Mouse (Mus musculus) midbrain, embryonic 15.5 days (tissue): ENCODE data around the gene Limd2. TPM values are rescaled to one million over a fixed set of nuclear protein-coding genes. Genes with fewer than 3 reads are reported as not detected.
"Not testable (repeated sequence)": the region's sequence is repeated elsewhere in the genome, so short reads cannot be mapped to it uniquely, and the experiment has no call there.

Source experiments
- ATAC-seq: fragments of 200-750 bp; cut with Nextera tagmentation; replicated peaks from 2 replicates; pipeline ENCODE4 v1.8.0; 2017; ENCODE audit warnings: moderate TSS enrichment
- H3K27ac ChIP-seq: fragments of 300-500 bp; sonication (generic); 2 replicates; pipeline ENCODE4 v1.5.1; 2015; ENCODE audit warnings: mild to moderate bottlenecking, inconsistent platforms
- H3K27me3 ChIP-seq: fragments of 300-500 bp; sonication (generic); replicated peaks from 2 replicates; pipeline ENCODE4 v1.6.1; 2015; ENCODE audit warnings: inconsistent platforms
- H3K36me3 ChIP-seq: fragments of 300-500 bp; sonication (generic); replicated peaks from 2 replicates; pipeline ENCODE4 v1.6.1; 2015; ENCODE audit warnings: inconsistent platforms
- H3K4me1 ChIP-seq: fragments of 300-500 bp; sonication (generic); 2 replicates; pipeline ENCODE4 v1.6.1; 2015; ENCODE audit warnings: inconsistent platforms
- H3K4me2 ChIP-seq: fragments of 300-500 bp; sonication (generic); 2 replicates; pipeline ENCODE4 v1.6.1; 2015; ENCODE audit warnings: inconsistent platforms, mild to moderate bottlenecking, moderate library complexity
- H3K4me3 ChIP-seq: fragments of 300-500 bp; sonication (generic); 2 replicates; pipeline ENCODE4 v1.5.1; 2015; ENCODE audit warnings: mild to moderate bottlenecking, inconsistent platforms
- H3K9ac ChIP-seq: fragments of 300-500 bp; sonication (generic); 2 replicates; pipeline ENCODE4 v1.6.1; 2015; ENCODE audit warnings: mild to moderate bottlenecking, inconsistent platforms
- H3K9me3 ChIP-seq: fragments of 300-500 bp; sonication (generic); 2 replicates; pipeline ENCODE4 v1.6.1; 2016; ENCODE audit warnings: inconsistent platforms
- WGBS: fragments of 180-500 bp; shearing (Covaris S2); methylation state at CpG from one replicate; pipeline ENCODE4 v1.1.7; 2015; ENCODE audit warnings: mixed read lengths; 5-methylcytosine and 5-hydroxymethylcytosine counted together
- polyA plus RNA-seq: library from polyadenylated mRNA; unstranded; fragments of >200 nt; fragmentation: Nextera tagmentation; extraction: Ambion mirVana; gene quantifications from 2 replicates; pipeline ENCODE4 v1.2.1, GENCODE M21; 2015

The Limd2 gene
- polyA plus RNA-seq, 1 experiment from 2014 or later, result 167 TPM

DNA sequence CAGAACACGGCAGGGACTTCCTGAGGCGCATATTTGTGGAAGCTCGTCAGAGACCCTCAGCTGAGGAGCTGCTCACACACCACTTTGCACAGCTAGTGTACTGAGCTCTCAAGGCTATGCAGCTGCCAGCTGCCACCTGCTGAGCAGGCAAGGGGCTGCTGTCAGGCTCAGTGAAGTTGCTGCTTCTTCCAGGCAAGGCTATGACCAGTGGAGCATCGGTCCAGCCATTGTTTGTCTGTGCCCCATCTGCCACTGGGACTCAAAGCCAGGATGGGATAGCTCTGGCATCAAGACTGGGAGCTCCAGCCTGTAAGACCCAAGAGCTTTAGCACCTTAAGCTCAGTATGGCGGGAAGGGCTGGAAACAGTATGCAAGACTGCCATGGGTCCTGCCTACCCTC is 6.6 kb downstream of the Limd2 start:
- H3K4me3 ChIP-seq, result no peak overlapping the region
- H3K36me3 ChIP-seq, result peaks cover 36% of the 10 kb centered on the region
- H3K9me3 ChIP-seq, result no peaks in the 10 kb centered on the region
- no peaks in the 10 kb centered on the region for H3K27me3 ChIP-seq
- no peak overlapping the region for H3K27ac ChIP-seq
- H3K4me2 ChIP-seq, result no peak overlapping the region
- WGBS, result 66% methylated on average over 5 of the region's 5 CpGs
- H3K9ac ChIP-seq, result no peak overlapping the region
- ATAC-seq, result no peak
- peaks cover 20% of the 10 kb centered on the region for H3K4me1 ChIP-seq

DNA sequence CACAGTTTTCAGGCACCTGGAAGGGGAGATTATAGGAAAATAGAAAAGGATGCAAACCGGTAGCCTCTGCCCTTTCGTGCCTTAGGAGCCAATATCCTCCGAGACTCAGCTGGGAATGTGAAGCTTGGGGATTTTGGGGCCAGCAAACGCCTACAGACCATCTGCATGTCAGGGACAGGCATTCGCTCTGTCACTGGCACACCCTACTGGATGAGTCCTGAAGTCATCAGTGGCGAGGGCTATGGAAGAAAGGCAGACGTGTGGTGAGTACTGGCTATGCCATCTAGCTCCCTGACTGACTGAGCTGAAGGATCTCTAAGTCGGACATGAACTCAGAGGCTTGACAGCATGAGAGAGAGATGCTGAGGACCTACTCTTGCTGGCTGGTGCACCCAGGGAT is 8.5 kb downstream of the Limd2 start:
- Histone ChIP-seq H3K27ac (no peak overlapping the region), H3K4me1 (peaks cover 5% of the 10 kb centered on the region; the same call in 1 of the 2 replicates), H3K36me3 (peaks cover 41% of the 10 kb centered on the region), H3K9ac (no peak overlapping the region), H3K9me3 (no peaks in the 10 kb centered on the region), H3K27me3 (no peaks in the 10 kb centered on the region), H3K4me2 (no peak overlapping the region), H3K4me3 (no peak overlapping the region)
- no peak for ATAC-seq
- whole genome bisulfite sequencing, result 84% methylated on average over 8 of the region's 8 CpGs

- WGBS, result 91% methylated on average over 3 of the region's 3 CpGs
- peaks cover 41% of the 10 kb centered on the region for H3K36me3 ChIP-seq
- H3K27ac ChIP-seq, result no peak overlapping the region
These were observed 9.4 kb downstream of the Limd2 start for GRCm38 (mm10) chr11:106151219-106151618.

DNA sequence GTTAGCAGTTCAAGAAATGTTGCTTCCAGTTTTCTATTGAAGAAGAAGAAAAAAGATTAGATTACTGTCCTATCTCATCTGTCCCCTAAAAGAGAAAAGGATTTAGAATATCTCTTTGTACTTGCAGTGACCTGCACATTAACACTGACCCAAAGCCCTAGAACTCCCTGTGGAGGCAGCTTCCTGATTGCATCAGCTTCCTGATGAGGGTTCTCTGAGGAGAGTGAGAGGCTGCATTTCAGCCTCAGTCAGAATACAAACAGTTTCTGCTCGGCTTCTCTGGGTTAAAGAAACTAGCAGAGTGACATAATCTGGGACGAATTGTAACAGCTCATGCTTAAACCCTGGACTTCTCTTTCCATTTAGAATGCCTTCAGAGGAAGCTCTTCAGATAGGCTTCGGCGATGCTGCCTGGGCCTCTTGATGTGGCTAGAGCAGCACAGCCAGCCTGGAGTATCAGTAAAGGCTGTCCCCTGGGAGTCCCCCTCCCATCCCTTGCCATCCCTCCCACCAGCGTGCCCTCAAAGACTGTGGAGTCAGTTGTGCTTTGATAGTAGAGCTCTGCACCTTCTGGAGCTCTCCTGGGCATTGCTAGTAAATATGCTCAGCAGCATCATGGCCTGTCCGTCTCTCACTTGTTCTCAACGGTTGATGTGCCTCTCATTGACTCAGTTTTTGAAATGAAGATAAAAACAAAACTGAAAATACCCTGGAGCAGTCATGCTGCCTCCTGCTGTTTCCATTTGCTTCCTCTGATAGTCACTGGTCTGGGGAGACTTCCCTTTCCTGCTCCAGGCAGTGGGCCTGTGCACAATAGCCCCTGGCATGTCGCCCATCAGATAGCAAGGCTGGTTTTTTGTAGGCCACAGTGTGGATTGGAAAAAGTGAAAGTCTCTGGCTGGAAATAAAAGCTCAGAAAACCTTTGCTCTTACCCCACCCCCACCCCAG is 25.8 kb downstream of the Limd2 start:
- Histone ChIP-seq H3K4me2 (no peak overlapping the region), H3K36me3 (no peaks in the 10 kb centered on the region), H3K9ac (no peak overlapping the region; the same call in 1 of the 2 replicates), H3K4me3 (no peak overlapping the region), H3K4me1 (peaks cover 10% of the 10 kb centered on the region), H3K27ac (peak overlapping the region; percentile 74), H3K27me3 (no peaks in the 10 kb centered on the region), H3K9me3 (no peaks in the 10 kb centered on the region)
- WGBS, result 32% methylated on average over 8 of the region's 8 CpGs
- no peak; the same call in 1 of the 2 replicates for ATAC-seq

More at GRCm38 (mm10) chr11:106151219-106151618, 9.4 kb downstream of the Limd2 start:
- H3K9me3 ChIP-seq, result no peaks in the 10 kb centered on the region
- no peak overlapping the region for H3K9ac ChIP-seq
- ATAC-seq, result no peak
- H3K27me3 ChIP-seq, result no peaks in the 10 kb centered on the region
- H3K4me1 ChIP-seq, result peaks cover 4% of the 10 kb centered on the region; the same call in 1 of the 2 replicates
- H3K4me3 ChIP-seq, result no peak overlapping the region
- H3K4me2 ChIP-seq, result no peak overlapping the region

DNA sequence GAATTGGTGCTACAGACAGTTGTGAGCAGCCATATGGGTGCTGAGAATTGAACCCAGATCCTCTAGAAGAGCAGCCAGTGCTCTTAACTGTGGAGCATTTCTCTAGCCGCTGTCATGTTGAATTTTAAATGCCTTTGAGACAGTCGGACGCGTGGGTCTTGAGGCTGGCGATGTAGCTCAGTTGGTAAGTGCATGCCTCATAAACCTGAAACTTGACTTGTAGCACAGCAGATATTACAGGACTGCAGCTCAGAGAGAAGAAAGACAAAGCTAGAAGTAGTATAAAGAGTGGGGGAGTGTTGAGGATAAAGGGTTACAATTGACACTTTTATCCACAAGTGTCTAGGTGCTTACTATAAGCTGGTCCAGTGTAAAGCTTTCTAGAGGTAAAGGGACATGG is 28.1 kb downstream of the Limd2 start:
- no peak for ATAC-seq
- Histone ChIP-seq H3K9ac (no peak overlapping the region), H3K4me2 (no peak overlapping the region), H3K27me3 (no peaks in the 10 kb centered on the region), H3K36me3 (no peaks in the 10 kb centered on the region), H3K4me1 (peaks cover 10% of the 10 kb centered on the region), H3K4me3 (no peak overlapping the region), H3K9me3 (no peaks in the 10 kb centered on the region), H3K27ac (no peak overlapping the region)
- WGBS, result 90% methylated on average over 5 of the region's 5 CpGs

- Histone ChIP-seq H3K27me3 (no peaks in the 10 kb centered on the region), H3K9me3 (no peaks in the 10 kb centered on the region), H3K36me3 (peaks cover 9% of the 10 kb centered on the region; the same call in 1 of the 2 replicates), H3K4me2 (no peak overlapping the region), H3K4me3 (no peak overlapping the region), H3K9ac (no peak overlapping the region), H3K27ac (no peak overlapping the region), H3K4me1 (peaks cover 1% of the 10 kb centered on the region; the same call in 1 of the 2 replicates)
- ATAC-seq, result no peak
- 93% methylated on average over 1 of the region's 1 CpGs for WGBS
These were observed 31.2 kb downstream of the Limd2 start for GRCm38 (mm10) chr11:106129477-106129876.

DNA sequence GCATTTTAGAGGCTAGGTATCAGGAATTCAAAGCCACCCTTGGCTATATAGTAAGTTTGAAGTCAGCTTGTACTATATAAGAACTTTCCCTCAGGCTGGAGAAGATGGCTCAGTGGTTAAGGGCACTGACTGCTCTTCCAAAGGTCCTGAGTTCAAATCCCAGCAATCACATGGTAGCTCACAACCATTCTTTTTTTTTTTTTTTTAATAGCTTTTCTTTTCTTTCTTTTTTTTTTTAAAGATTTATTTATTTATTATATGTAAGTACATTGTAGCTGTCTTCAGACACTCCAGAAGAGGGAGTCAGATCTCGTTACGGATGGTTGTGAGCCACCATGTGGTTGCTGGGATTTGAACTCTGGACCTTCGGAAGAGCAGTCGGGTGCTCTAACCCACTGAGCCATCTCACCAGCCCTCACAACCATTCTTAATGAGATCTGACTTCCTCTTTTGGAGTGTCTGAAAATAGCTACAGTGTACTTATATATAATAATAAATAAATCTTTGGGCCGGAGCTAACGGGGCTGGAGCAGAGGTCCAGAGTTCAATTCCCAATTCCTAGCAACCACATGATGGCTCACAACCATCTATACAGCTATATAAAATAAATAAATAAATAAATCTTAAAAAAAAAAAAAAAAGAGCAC is 33.8 kb downstream of the Limd2 start:
- not testable (repeated sequence) for ATAC-seq, H3K27me3 ChIP-seq
- 94% methylated on average over 4 of the region's 6 CpGs for WGBS

DNA sequence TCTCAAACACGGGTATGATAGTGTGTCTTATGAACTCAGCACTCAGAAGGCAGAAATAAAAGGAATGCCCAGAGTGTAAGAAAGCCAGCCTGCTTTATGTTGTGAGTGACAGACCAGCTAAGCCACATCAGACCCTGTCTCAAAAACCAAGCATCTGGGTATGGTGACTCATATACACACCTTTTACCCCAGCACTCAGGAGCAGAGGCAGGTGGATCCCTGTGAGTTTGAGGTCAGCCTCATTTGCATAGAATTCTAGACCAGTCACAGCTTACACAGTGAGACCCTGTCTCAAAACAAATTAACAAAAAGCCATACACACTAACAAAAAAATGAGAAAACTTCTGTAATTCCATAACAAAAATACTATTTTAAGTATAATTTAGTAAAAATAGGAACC is 34.8 kb downstream of the Limd2 start:
- no peak overlapping the region for H3K4me3 ChIP-seq
- ATAC-seq, result no peak
- peaks cover 17% of the 10 kb centered on the region; the same call in 1 of the 2 replicates for H3K36me3 ChIP-seq
- no peak overlapping the region for H3K9ac ChIP-seq
- H3K4me2 ChIP-seq, result no peak overlapping the region
- 77% methylated on average over 1 of the region's 1 CpGs for WGBS
- no peaks in the 10 kb centered on the region for H3K4me1 ChIP-seq
- no peaks in the 10 kb centered on the region for H3K27me3 ChIP-seq
- no peak overlapping the region for H3K27ac ChIP-seq
- H3K9me3 ChIP-seq, result no peaks in the 10 kb centered on the region

More for the DNA sequence above, 33.8 kb downstream of the Limd2 start:
- H3K4me3 ChIP-seq, H3K9ac ChIP-seq, H3K27ac ChIP-seq, H3K4me1 ChIP-seq, H3K4me2 ChIP-seq, H3K9me3 ChIP-seq: not testable (repeated sequence)
- H3K36me3 ChIP-seq, result peaks cover 17% of the 10 kb centered on the region; the same call in 1 of the 2 replicates

DNA sequence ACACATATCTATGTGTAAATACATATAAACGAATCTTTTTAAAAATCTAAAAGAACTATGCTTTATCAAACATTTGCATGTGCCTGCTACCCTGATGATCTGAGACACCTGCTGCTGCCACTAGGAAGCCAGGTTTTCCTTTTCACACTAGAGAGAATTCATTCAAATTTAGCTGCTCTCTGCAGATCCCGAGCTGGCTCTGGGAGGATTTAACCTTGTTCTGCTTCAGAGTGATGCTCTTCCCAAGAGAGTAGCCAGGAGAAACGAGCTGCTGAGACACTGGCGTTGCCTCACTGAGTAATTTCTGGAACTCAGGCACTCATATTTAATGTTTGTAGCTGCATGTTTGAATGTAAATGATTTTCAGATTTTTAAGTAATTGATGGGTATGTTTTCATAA is 35.9 kb downstream of the Limd2 start:
- no peak overlapping the region for H3K27ac ChIP-seq
- H3K27me3 ChIP-seq, result no peaks in the 10 kb centered on the region
- WGBS, result 71% methylated on average over 4 of the region's 4 CpGs
- no peak overlapping the region for H3K4me2 ChIP-seq
- H3K4me1 ChIP-seq, result no peaks in the 10 kb centered on the region
- H3K4me3 ChIP-seq, result no peak overlapping the region
- peaks cover 17% of the 10 kb centered on the region for H3K36me3 ChIP-seq
- no peak overlapping the region for H3K9ac ChIP-seq
- ATAC-seq, result no peak
- H3K9me3 ChIP-seq, result no peaks in the 10 kb centered on the region

DNA sequence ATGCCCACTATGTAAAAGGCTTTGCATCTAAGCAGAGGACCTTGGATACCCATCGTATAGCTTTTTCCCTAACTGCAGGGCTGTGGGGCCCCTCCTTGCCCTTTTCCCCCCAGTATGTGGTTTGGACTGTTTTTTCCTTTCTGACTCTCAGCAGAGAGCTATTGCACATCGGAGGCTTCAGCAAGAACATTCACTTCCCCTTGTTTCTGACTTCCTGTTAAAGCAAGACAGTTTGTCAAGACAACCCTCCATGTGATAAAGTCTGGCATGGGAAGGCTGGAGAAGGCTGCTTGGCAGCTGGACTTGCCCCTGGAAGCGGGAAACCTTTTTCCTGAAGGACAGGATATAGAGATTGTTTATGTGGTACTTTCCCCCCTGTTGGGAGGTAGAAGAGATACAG is 37.9 kb downstream of the Limd2 start:
- Histone ChIP-seq H3K9ac (no peak overlapping the region), H3K4me3 (no peak overlapping the region), H3K9me3 (no peaks in the 10 kb centered on the region), H3K4me1 (no peaks in the 10 kb centered on the region), H3K27ac (no peak overlapping the region), H3K27me3 (no peaks in the 10 kb centered on the region), H3K36me3 (peaks cover 17% of the 10 kb centered on the region), H3K4me2 (no peak overlapping the region)
- no peak for ATAC-seq
- 88% methylated on average over 3 of the region's 3 CpGs for WGBS

- H3K27me3 ChIP-seq, result no peaks in the 10 kb centered on the region
- no peaks in the 10 kb centered on the region for H3K9me3 ChIP-seq
- no peak overlapping the region for H3K27ac ChIP-seq
- no peaks in the 10 kb centered on the region for H3K4me1 ChIP-seq
- 97% methylated on average over 5 of the region's 5 CpGs for WGBS
- ATAC-seq, result no peak
- no peak overlapping the region for H3K4me2 ChIP-seq
- no peak overlapping the region for H3K9ac ChIP-seq
- no peak overlapping the region for H3K4me3 ChIP-seq
- H3K36me3 ChIP-seq, result peaks cover 17% of the 10 kb centered on the region
These were observed 38.4 kb downstream of the Limd2 start for GRCm38 (mm10) chr11:106122221-106122620.

- H3K9me3 ChIP-seq, result no peaks in the 10 kb centered on the region
These were observed 49.0 kb downstream of the Limd2 start for GRCm38 (mm10) chr11:106111688-106112087.

More at GRCm38 (mm10) chr11:106111688-106112087, 49.0 kb downstream of the Limd2 start:
- no peak for ATAC-seq
- Histone ChIP-seq H3K4me2 (no peak overlapping the region), H3K27me3 (no peaks in the 10 kb centered on the region), H3K27ac (no peak overlapping the region), H3K9ac (no peak overlapping the region), H3K4me1 (no peaks in the 10 kb centered on the region), H3K4me3 (no peak overlapping the region), H3K36me3 (peaks cover 3% of the 10 kb centered on the region)
